Mouse (Mus musculus) layer of hippocampus, adult 8-10 months (tissue): ENCODE results near the gene Dlg5. TPM values are rescaled to one million over a fixed set of nuclear protein-coding genes. Genes with fewer than 3 reads are reported as not detected.

Experiments used
- DNase-seq, 2 experiments: peaks; one replicate each; pipeline ENCODE4 v3.0.0; 2022; ENCODE audit warnings: low spot score in 2 of 2
- total RNA-seq, 4 experiments: library from RNA; stranded (reverse); gene quantifications; 2 replicates each; pipeline ENCODE4 v1.2.4; 2022

Gene Dlg5
- total RNA-seq, 4 experiments from 2014 or later = 52.5 to 67.9 (median 57.9) TPM

DNA sequence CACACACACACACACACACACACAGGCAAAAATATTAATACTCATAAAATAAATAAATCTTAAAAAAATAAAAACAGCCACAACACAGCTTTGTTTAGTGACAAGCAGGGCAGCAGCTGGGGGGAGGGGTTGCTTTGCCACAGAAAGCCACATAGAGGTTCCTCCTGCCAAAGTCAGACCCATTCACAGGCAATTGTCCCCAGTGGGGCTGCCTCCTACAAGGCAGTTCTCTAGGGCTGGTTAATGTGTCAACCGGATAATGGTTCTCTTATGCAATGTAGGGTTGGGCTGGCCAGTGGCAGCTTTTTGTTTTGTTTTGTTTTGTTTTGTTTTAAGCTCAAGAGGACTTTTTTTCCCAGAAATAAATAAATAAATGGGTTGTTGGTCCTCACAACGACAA lies 11.3 kb downstream of the Dlg5 start:
- no peak for DNase-seq

DNA sequence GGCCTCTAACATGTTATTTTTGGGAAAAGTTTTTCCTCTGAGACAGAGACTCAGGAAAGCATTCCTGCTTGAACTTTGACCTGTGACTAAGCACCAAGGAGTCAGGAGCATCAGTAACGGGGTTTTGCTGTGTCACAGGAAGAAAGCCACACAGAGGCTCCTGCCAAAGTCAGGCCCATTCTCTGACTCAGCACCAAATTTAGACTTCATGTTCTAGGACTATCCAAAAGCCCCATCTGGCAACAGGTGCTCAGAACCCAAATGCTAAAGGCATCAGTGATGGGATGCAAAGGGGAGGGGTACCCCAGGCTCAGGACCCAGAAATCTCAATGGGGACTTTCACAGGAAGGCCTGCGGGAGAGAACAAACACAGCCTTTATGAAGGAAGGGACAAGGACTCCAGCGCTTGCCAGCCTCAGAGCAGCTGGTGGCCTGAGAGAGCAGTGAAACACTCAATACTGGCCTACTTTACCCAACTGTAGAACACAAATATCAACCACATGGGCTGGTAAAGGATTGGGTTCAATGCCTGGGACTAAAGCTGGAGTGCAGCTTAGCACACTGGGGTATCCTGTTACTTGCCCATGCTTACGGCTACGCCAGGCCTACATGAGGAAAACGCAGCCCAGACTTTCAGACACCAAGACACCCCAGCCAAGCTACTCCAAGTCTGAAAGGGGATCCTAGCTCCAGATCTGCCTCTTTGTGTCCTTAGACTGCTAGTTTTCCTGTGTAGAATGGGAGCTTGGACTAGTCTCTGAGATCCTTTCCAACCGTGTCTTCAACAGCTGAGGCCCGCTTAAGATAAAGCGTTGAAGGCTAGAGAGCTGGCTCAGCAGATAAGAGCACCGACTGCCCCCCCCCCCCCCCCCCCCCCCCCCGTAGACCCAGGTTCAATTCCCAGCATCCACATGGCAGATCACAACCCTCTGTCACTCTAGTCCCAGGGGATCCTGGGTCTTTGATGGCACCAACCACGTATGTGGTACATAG lies 12.8 kb downstream of the Dlg5 start:
- DNase-seq = peak; percentile 64 to 75

DNA sequence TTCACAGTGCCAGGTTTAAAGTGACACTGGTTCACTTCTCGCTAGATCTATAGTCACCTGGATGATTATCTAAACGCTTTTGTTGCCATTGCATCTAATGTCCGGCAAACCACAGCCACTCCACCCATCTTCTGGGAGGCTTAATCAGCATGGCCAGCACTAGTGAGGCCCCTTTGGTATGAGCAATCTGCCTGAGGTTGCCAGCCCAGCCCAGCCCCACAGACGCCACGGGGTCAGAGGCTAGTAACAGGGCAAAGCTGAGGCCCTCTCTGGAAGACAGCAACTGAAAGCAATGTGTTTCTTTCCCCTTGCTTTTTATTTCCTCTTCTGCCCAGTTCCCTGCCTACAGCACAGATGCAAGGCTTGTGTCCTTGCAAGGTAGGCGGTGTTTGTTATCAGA lies 17.2 kb downstream of the Dlg5 start:
- no peak for DNase-seq

DNA sequence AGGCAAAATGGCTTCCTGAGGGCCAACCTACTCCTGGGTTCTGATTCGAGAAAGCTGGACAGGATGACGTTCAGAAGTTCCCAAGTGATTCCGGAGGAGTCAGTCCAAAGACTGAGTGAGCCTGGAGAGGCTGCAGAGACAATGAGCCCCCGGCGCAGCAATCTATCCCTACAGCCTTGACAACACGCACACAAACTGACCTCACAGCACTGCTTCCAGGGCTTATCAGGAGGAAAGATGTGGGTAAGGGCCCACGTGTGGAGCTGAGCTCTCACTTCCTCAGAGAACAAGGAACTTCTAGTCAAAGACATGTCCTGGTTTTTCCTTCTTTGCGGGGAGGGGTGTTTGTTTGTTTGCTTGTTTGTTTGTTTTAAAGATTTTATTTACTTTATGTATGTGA lies 18.7 kb downstream of the Dlg5 start:
- DNase-seq = no peak

DNA sequence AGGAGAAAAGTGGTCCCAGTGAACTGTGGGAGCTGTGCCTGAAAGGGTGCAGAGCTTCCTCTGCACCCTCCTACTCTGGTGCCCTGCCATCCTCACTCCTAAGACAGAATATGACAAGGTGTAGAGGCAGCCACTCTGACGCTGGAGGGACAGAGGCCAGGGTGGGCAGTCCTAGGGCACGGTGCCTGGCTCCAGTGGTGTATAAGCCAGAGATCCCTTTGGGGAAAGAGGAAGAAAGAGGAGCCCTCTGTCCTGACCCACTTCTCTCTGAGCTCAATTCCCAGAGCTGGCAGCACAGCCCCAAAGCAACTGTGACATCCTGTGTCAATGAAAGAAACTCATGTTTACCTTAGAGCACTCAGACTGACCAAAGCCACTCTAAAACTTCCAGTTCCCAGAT lies 19.4 kb downstream of the Dlg5 start:
- DNase-seq = no peak

DNA sequence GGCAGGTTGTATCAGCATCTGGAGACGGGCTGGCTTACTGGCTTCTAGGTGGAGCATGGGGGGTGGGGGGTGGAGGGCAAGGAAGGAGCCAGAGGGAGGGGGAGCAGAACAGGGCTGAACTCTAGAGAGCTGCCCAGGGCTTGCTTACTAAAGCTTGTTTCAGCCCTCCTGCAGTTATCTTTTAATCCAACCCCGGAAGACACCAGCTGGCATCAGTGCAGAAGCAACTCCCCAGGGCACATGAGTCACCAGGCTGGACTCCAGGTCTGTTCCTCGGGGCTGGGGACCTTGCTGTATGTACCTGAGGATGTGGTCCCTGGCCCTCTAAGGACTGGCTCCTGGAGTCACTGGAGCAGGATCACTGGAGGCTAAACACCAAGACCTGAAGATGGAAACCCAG lies 23.0 kb downstream of the Dlg5 start:
- DNase-seq = no peak

DNA sequence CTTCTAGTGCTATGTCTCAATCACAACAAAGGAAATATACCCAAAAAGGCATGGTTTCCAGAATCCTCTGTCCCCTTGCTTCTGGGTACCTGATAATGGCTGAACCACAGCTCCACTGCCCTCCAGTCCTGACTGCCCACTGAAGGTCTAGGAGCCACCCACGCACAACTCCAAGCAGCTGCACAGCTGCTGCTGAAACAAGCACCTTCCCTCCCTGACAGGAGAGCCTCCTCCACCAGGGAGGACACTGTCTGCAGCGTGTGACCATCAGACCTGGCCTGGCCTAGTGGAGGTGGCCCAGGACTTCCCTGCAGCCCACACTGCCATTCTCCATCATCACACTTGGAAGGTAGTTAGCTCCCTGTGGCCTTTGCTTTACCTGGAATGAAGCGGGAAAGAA lies 23.4 kb downstream of the Dlg5 start:
- DNase-seq = no peak

DNA sequence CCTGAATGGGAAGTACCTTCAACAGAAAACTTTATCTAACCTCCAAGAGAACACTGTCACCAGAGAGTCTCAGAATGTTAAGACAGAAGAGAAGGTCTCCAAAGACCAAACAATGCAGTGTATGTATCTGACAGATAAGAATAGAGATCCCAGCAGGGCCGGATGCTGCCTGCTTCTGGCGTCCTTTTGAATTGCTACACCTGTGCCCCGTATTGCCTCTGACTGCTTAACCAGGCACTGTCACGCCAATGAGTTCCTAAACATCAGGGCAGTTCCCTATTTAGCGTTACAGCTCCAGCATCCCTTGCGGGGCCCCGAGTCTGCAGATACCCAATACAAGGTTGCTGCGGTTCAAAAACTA lies 28.4 kb downstream of the Dlg5 start:
- no peak for DNase-seq

DNA sequence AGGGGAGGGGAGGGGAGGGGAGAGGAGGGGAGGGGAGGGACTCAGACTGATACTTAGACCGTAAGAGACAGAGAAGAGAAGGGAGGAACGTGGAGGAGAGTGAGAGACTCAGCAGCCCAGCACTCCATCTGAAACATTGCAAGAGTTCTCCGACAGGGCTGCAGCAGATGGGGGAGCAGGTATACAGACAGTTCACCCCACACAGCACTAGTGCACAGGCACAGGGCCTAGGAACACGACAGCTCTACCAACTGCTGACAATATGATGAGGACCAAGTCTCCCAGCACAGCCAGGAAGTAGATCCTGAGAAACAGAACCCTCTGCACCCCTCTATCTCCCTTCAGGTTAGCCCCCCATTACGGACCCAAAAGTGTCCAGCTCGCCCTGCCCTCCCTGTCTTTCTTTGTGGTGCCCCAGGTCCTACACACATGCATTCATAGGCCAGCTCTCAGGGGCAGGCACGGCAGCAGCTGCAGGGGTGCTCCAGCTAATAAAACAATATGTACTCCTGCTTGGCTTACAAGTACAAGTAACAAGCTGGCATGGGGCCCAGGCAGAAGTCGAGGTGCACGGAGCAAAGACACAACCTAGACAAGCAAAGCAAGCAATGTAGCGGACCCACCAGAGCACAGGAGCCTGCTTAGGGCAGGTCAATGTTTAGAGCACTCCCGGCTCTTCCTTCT lies 28.9 kb downstream of the Dlg5 start:
- no peak for DNase-seq

DNA sequence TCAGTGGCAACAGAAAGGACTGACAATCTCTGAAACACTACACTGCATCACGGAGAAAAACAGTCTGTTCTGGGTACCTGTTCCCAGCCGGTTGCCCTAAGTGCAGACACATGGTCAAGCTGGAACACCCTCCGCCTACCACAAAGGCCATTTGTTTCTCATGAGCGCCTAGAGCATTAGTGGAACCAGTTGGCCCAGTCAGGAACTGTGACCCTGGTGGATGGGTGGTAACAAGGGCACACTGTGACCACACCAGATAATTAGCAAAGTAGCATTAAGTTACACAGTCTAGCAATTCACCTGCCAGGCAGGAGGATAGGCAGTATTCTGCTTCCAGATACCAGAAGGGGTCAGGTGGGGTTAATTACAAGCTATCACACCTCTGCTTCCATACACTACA lies 29.7 kb downstream of the Dlg5 start:
- no peak for DNase-seq

DNA sequence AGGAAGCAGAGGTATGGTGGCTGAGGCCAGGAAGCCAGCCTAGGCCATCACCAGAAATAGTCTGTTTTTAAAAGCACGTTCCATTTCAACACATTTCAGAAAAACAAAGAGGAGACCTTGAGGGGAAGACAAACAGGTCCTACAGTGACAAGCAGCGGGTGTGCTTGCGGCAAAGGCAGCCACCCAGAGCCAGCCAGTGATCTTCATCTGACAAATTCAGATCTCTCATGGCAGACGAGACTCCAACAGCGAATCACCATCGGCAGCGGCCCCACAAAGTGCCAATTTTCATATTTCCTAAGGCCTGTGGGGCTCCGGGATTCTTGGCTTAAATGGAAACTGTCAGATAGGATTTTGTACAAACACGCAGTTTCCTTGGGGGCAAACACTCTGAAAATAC lies 31.3 kb downstream of the Dlg5 start:
- no peak for DNase-seq

DNA sequence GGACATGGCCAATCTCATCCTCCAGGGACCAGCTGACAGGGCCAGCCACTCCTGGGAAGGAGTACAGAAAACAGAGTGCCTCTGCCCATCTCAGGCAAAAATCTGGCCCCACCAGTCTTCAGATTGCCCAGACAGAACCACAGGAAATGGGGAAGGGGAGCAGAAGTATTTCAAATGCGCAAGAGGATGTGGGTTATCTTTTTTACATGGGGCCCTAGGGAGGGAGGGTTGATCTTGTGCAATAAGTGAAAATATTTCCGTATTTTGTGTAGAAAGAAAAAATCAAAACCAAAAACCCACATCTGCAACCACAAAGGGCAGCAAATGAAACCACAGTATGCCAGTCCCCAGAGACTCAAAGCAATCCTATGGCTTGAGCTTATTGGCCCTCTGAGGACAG lies 32.4 kb downstream of the Dlg5 start:
- DNase-seq = no peak

DNA sequence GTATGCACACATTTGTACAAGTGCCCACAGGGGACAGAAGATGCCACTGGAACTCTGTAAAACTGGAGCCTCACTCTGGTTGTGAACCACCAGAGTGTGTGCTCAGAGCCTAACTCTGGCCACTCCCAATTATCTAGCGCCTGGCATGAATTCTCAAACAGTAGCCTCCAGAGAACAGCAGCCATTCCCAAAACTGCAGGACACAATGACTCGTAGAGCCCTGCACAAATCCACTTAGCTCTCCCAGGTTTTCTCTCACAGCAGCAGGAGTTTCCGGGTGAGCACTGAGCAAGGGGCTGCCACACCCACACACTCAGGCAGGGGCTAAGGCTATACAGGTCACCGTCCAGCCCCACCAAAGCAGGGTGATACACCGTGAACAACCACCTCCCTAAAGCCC lies 32.9 kb downstream of the Dlg5 start:
- DNase-seq = no peak

DNA sequence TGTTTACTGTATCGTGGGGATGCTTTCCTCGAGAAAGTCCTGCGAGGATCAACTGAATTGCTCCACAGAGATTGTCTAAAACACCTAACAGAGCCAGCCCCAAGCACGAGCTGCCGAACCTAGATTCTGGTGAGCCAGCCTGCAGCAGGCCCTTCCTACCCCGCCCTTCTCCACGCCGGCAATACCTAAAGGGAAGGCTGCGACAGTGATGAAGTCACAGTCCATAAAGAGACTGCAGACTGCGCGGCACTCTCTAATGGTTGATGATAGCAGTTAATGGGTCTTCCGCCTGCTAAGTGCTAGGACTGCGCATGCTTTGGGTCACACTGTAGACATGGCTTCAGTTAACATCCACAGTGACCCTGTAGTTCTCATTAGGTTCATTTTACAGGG lies 38.4 kb downstream of the Dlg5 start:
- no peak for DNase-seq

DNA sequence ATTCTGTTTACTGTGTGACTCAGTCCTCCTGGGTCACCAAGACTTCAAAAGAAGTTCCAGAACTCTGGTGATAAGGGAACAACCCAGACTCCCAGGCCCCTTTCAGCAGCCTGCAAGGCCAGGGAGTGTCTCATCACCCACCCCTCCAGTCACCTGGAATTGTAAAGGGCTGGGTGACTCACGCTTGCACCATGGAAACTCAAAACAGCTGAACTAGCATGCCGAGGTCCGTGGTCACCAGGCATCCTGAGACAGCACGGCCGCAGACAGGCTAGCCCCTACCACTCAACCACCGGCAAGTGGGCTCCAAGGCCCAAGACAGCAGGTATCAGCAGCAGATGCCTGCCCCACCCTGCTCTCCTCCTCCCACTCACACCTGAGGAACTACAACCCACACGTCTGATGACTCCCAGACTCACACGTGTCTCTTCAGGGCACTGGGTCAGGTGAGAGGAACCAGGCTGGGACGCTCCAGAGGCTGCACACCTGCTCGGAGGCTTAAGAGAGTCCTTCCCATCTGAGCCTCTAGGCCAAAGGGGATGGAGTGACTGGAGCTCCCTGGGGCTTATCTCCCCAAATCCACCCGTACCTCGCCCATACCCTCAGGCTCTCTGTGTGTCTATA lies 38.9 kb downstream of the Dlg5 start:
- no peak for DNase-seq

DNA sequence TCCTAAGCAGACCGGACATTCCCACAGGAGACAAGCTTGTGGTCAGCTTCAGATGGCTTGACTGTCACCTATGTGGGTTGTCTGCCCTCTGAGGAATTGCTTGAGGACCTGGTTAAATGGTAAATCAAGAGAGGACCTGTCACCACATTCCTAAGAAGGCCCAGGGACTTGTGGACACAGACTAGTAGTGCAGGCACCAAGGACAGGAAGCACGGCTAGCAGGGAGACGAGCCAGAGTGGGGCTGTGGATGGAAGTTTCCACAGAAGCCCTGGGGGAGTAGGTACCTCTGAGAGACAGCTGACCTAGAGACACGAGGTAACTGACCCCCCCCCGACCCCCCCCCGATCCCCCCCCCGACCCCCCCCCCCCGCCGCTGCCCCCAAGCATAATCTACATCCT lies 39.4 kb downstream of the Dlg5 start:
- DNase-seq = no peak

DNA sequence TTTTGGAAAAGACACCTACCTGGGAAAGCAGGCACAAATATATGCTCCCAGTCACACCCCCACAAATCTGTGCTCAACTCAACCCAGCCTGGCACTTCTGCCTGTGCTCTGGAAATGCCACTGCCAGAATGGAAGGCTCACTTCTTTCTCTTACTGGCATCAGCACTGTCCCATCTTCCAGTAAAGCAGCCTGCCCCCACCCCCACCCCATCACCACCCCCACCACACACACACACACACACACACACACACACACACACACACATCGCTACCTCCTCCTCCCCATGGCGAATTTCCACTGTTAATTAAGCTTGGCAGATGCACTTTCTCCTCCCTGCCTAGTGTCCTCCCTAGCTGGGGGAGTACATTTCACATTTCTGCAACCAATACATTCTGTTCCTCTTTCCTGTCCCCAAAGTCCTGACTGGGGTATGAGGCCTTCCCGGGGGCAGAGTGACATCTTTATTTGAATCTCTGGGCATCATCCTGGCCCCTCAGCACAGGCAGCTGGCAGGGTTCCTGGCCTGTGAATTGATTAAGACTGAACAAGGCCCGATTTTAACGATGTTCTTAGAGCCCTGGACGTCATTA lies 40.3 kb downstream of the Dlg5 start:
- DNase-seq = peak; percentile 72 to 73

DNA sequence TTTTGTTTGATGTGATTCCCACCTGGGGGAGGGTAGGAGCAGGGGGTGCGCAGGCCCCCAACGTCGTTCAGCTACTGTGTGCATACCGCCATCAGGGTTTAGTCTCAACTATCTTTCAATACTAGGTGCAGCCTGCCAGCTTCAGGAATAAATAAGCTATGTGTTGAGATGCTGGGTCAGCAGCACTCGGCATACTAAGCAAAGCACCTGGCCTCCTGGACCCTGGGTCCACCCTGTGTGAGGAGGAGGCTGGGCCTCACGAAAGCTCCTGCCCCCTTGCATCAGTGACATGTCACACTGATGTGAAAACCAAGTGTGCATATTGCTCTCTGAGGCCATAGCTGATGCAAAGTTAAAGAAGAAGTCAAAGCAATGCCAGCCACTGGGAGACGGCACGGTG lies 42.5 kb downstream of the Dlg5 start:
- DNase-seq = no peak

DNA sequence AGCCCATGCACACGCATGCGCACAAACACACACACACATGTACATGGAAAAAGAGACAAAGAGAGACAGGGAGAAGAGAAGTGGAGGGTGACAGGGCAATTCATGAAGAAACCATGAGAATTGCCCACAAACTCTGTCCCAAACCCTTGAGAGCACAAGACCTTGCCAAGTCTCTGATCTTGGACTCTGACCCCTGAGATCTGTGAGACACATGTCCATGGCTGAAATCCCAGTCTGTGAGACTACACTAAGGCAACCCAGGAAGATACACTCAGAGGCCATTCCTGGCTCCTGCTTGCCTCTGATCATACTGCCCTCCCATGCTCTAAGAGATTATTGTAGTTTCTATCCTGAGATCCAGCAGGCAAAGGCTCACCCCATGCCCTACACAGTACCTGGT lies 44.9 kb downstream of the Dlg5 start:
- DNase-seq = no peak

DNA sequence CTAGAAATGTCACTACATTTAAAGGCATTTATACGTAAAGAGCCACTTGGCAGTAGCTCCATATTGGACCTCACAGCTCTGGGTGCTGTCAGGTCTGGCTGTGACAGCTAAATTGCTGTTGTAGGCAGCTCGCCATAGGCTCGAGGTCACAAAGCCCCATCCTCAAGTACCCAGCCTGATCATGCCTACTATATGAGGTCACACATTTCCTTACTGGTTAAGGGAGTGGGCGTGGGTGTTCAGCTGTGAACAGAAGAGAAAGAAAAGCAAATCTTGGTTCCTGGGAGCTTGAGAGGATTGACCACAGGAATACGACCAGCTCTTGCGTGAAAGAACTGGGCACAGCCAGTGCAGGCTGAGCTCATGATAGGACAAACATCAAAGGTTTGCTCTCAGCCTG lies 46.0 kb downstream of the Dlg5 start:
- no peak for DNase-seq

DNA sequence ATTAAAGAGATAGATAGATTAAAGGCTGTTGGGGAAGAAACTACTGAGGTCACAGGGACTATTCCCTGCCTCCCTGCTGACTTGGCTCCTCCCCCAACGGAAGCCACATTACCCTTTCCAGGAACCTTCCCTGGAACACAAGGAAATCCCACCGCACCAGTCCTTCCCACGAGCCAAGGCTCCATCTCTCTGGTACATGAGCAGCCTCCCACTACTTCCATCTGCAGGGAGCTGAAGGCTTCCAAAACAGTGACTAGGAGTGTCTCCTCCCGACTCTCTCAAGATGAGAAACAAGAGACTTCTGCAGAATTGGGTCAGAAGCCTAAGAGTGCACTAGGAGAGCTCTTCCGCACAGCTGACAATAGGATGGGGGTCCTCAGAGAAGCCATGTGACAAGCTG lies 47.9 kb downstream of the Dlg5 start:
- DNase-seq = peak; percentile 43 to 46

DNA sequence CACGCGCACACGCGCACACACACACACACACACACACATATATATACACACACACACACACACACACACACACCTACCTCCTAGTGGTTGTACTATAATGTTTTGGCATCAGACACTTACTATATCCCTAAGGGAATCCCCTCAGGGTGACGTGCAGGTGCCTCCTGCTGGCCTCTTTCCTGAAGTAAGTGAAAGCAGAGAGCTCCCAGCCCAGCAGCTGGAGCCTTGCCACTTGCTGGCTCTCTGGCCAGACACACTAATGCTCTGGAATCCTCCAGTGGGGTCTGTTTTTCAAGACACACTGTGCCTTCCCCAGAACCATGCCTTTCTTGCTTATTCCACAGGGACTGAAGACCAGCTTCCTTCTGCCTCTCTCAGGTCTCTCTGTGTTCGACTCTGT lies 48.8 kb downstream of the Dlg5 start:
- DNase-seq = no peak
